20 mouse cellular contexts compared by ENCODE assay signal in the genomic region with DNA sequence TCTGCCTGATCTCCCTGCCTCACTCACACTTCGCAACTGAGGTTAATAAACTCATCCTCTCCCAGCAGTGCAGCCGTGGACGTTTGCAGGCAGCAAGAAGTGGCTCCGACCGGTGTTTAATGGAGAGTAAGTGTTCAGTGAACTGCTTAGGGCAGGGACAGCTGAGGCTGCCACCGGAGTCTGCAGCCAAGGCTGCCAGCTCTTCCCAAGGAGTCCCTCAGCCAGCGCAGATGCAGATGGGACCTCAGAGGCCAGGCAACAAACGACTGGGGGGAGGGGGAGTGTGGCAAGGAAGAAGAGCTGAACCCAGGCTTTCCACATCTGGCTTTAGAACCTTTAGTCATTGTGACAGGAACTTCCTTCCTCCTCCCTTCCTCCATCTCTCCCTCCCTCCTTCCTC. TPM values are rescaled to one million over a fixed set of nuclear protein-coding genes. Genes with fewer than 3 reads are reported as not detected.
DNase-seq lines count a peak whose midpoint lies in the region; ATAC-seq lines count a peak whose summit lies in the region.
"Had no signal": no experiment of that assay in that cellular context is flagged by ENCODE, and none has a peak within 500 bp of the region (broad histone marks: within the 10 kb centered on the region; RNA-seq: fewer than 3 reads in every experiment).

No protein-coding gene starts in this region.

- DNase-seq in embryo, embryonic 10.5 days (ENCODE audit: low spot score) = peak; percentile 9
- no peak for DNase-seq in embryo, embryonic 10 days (ENCODE audit: low spot score)
- DNase-seq in hindbrain, embryonic 14.5 days (ENCODE audit: low spot score) = no peak
- DNase-seq in neural tube, embryonic 10.5 days (ENCODE audit: extremely low spot score, low spot score) = peak; percentile 28
- no peak for DNase-seq in urinary bladder, postnatal 14 days (ENCODE audit: low spot score)
- DNase-seq in thymus, postnatal 0 days (ENCODE audit: low spot score) = no peak
- DNase-seq: adrenal gland, postnatal 36 days; cerebellum, adult 8-10 months; kidney, adult 8-10 months; kidney, postnatal 4 days; lung, adult 2 months; right cerebral cortex, postnatal 14 days; thymus, postnatal 25 days had no signal

- no peak overlapping the region for H3K9ac ChIP-seq in hindbrain, embryonic 14.5 days
- H3K9ac ChIP-seq in hindbrain, embryonic 16.5 days (ENCODE audit: low read depth, low read length) = no peak overlapping the region
- no peak overlapping the region for H3K9ac ChIP-seq in neural tube, embryonic 15.5 days (replicated peaks)

- H3K27me3 ChIP-seq in hindbrain, embryonic 14.5 days (ENCODE audit: control insufficient read depth, insufficient read depth, low read length) = no peaks in the 10 kb centered on the region
- H3K27me3 ChIP-seq in hindbrain, embryonic 16.5 days (replicated peaks; ENCODE audit: control insufficient read depth, insufficient read depth, low read length) = no peaks in the 10 kb centered on the region
- H3K27me3 ChIP-seq in neural tube, embryonic 15.5 days (replicated peaks) = no peaks in the 10 kb centered on the region

- no peak overlapping the region for H3K4me3 ChIP-seq in hindbrain, embryonic 14.5 days (replicated peaks; ENCODE audit: low read length)
- H3K4me3 ChIP-seq in hindbrain, embryonic 16.5 days (ENCODE audit: low read length) = no peak overlapping the region
- no peak overlapping the region for H3K4me3 ChIP-seq in neural tube, embryonic 15.5 days (replicated peaks)
- H3K4me3 ChIP-seq: erythroblast, embryonic 14.5 days; megakaryocyte, embryonic 14.5 days had no signal

- H3K4me2 ChIP-seq in hindbrain, embryonic 14.5 days (replicated peaks) = peak overlapping the region; percentile 20
- no peak overlapping the region for H3K4me2 ChIP-seq in hindbrain, embryonic 16.5 days (ENCODE audit: low read length)
- H3K4me2 ChIP-seq in neural tube, embryonic 15.5 days = no peak overlapping the region

- WGBS in hindbrain, embryonic 14.5 days = 14% methylated on average over 8 of the region's 8 CpGs
- 26% methylated on average over 8 of the region's 8 CpGs for WGBS in hindbrain, embryonic 16.5 days
- 15% methylated on average over 8 of the region's 8 CpGs for WGBS in neural tube, embryonic 15.5 days

- no peak overlapping the region for H3K27ac ChIP-seq in hindbrain, embryonic 14.5 days
- H3K27ac ChIP-seq in hindbrain, embryonic 16.5 days (ENCODE audit: low read depth, low read length) = no peak overlapping the region
- no peak overlapping the region for H3K27ac ChIP-seq in neural tube, embryonic 15.5 days (replicated peaks)

- ATAC-seq in hindbrain, embryonic 14.5 days (ENCODE audit: low FRiP score) = no peak
- ATAC-seq in hindbrain, embryonic 16.5 days = no peak
- ATAC-seq in neural tube, embryonic 15.5 days (ENCODE audit: low FRiP score) = no peak
- ATAC-seq: CD4-positive, CD25-positive, alpha-beta regulatory T cell, adult 4 months; forebrain, embryonic 16.5 days had no signal

- peaks cover 9% of the 10 kb centered on the region; the same call in 1 of the 2 replicates for H3K9me3 ChIP-seq in hindbrain, embryonic 14.5 days (ENCODE audit: control insufficient read depth, low read length)
- no peaks in the 10 kb centered on the region for H3K9me3 ChIP-seq in hindbrain, embryonic 16.5 days (ENCODE audit: control insufficient read depth, low read length)
- 0 out of 2 replicates have a peak, but pooled peaks cover 4% of the 10 kb centered on the region for H3K9me3 ChIP-seq in neural tube, embryonic 15.5 days (replicated peaks)

- H3K36me3 ChIP-seq in hindbrain, embryonic 14.5 days (replicated peaks; ENCODE audit: control insufficient read depth, insufficient read depth) = no peaks in the 10 kb centered on the region
- no peaks in the 10 kb centered on the region for H3K36me3 ChIP-seq in hindbrain, embryonic 16.5 days (ENCODE audit: control insufficient read depth, insufficient read depth, low read length)
- no peaks in the 10 kb centered on the region for H3K36me3 ChIP-seq in neural tube, embryonic 15.5 days
- H3K36me3 ChIP-seq: G1E had no signal

- 0 out of 2 replicates have a peak, but pooled peaks cover 4% of the 10 kb centered on the region for H3K4me1 ChIP-seq in hindbrain, embryonic 14.5 days (replicated peaks; ENCODE audit: control insufficient read depth, insufficient read depth, low read length)
- no peaks in the 10 kb centered on the region for H3K4me1 ChIP-seq in hindbrain, embryonic 16.5 days (ENCODE audit: control insufficient read depth, insufficient read depth, low read depth, low read length)
- peaks cover 5% of the 10 kb centered on the region; the same call in 1 of the 2 replicates for H3K4me1 ChIP-seq in neural tube, embryonic 15.5 days

RNA-seq across cellular contexts. Expression of a gene that starts 47.6 kb away (rescaled TPM):
- 67.1 and 72.0 TPM in 2 replicates for polyA plus RNA-seq in hindbrain, embryonic 14.5 days (2014; fragmentation: Nextera tagmentation; extraction: Ambion mirVana)
- polyA plus RNA-seq in hindbrain, embryonic 16.5 days (2015; fragmentation: Nextera tagmentation; extraction: Ambion mirVana) = 50.9 and 53.0 TPM in 2 replicates
- polyA plus RNA-seq in neural tube, embryonic 15.5 days (2015; fragmentation: Nextera tagmentation; extraction: Ambion mirVana) = 43.0 and 54.1 TPM in 2 replicates
- polyA plus RNA-seq in thymus, postnatal 0 days (2015; fragmentation: Nextera tagmentation; extraction: Ambion mirVana) = 7.8 and 14.3 TPM in 2 replicates

Comparison
In these comparisons a context has a peak if more than half of its experiments do, and no peak if none do; other contexts are left out.
1. DNase-seq: peak in embryo, embryonic 10.5 days (single experiment) and neural tube, embryonic 10.5 days (single experiment); none in embryo, embryonic 10 days (single experiment), hindbrain, embryonic 14.5 days (single experiment), urinary bladder, postnatal 14 days (single experiment) and thymus, postnatal 0 days (single experiment).